Mouse (Mus musculus) small intestine, adult 2 months (tissue): Measurements from ENCODE around the gene Resp18.
"Not testable (repeated sequence)": the region's sequence is repeated elsewhere in the genome, so short reads cannot be mapped to it uniquely, and the experiment has no call there.

ENCODE experiments used
- CTCF ChIP-seq: fragments of 200-500 bp; IDR thresholded peaks from 2 replicates; pipeline ENCODE4 v1.5.1; 2012; ENCODE audit warnings: low read depth, mild to moderate bottlenecking, control low read depth, inconsistent platforms, low read length, moderate library complexity, mixed read lengths; ENCODE audit not compliant: insufficient replicate concordance, insufficient read length; ENCODE audit errors: extremely low read depth
- POLR2A ChIP-seq: fragments of 200-500 bp; IDR thresholded peaks from 2 replicates; pipeline ENCODE4 v1.6.1; 2012; ENCODE audit warnings: low read depth, mild to moderate bottlenecking, control low read depth, inconsistent platforms, low read length, moderate library complexity

DNA sequence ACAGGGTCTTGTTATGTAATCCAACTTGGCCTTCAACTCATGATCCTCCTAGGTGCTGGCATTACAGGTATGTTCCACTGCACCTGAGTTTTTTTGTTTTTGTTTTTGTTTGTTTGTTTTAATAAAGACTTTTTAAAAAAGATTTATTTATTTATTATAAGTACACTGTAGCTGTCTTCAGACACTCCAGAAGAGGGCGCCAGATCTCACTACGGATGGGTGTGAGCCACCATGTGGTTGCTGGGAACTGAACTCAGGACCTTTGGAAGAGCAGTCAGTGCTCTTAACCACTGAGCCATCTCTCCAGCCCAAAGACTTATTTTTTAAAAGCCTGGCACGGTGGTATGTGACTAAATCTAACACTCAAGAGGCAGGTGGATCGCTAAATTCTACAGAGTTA, 45.7 kb downstream of the Resp18 start:
- not testable (repeated sequence) for TF ChIP-seq CTCF, POLR2A
